Mouse (Mus musculus): ENCODE data around the gene Hs3st5. TPM values are rescaled to one million over a fixed set of nuclear protein-coding genes. Genes with fewer than 3 reads are reported as not detected.

Hs3st5 gene
- polyA plus RNA-seq, 1 experiment from 2014 or later: 0.13 TPM

- WGBS (ENCODE audit: insufficient replicate concordance): 64% methylated on average over 13 of the region's 13 CpGs
- Histone ChIP-seq H3K9me3 (replicated peaks; ENCODE audit: control insufficient read depth, low read length) (no peaks in the 10 kb centered on the region), H3K4me3 (ENCODE audit: low read depth, low read length) (no peak overlapping the region), H3K27me3 (ENCODE audit: control insufficient read depth, insufficient read depth, low read length) (no peaks in the 10 kb centered on the region), H3K4me2 (no peak overlapping the region), H3K27ac (ENCODE audit: low read depth, low read length) (no peak overlapping the region), H3K36me3 (ENCODE audit: control insufficient read depth, insufficient read depth, low read length) (no peaks in the 10 kb centered on the region), H3K9ac (ENCODE audit: low read depth, low read length) (no peak overlapping the region), H3K4me1 (ENCODE audit: control insufficient read depth, insufficient read depth, low read length) (no peaks in the 10 kb centered on the region)
- no peak for ATAC-seq (replicated peaks; ENCODE audit: insufficient number of reproducible peaks, low FRiP score, low TSS enrichment)
Measured at GRCm38 (mm10) chr10:36729361-36730098, 222.9 kb downstream of the Hs3st5 start.

- Histone ChIP-seq H3K9ac (ENCODE audit: low read depth, low read length) (no peak overlapping the region), H3K36me3 (ENCODE audit: control insufficient read depth, insufficient read depth, low read length) (no peaks in the 10 kb centered on the region), H3K4me2 (no peak overlapping the region), H3K27ac (ENCODE audit: low read depth, low read length) (no peak overlapping the region), H3K4me1 (ENCODE audit: control insufficient read depth, insufficient read depth, low read length) (no peaks in the 10 kb centered on the region), H3K4me3 (ENCODE audit: low read depth, low read length) (no peak overlapping the region), H3K9me3 (replicated peaks; ENCODE audit: control insufficient read depth, low read length) (no peaks in the 10 kb centered on the region), H3K27me3 (ENCODE audit: control insufficient read depth, insufficient read depth, low read length) (no peaks in the 10 kb centered on the region)
- no peak for ATAC-seq (replicated peaks; ENCODE audit: insufficient number of reproducible peaks, low FRiP score, low TSS enrichment)
Measured at GRCm38 (mm10) chr10:36739375-36739774, 232.8 kb downstream of the Hs3st5 start.

- Histone ChIP-seq H3K27ac (ENCODE audit: low read depth, low read length) (no peak overlapping the region), H3K4me2 (no peak overlapping the region), H3K9me3 (replicated peaks; ENCODE audit: control insufficient read depth, low read length) (no peaks in the 10 kb centered on the region), H3K36me3 (ENCODE audit: control insufficient read depth, insufficient read depth, low read length) (no peaks in the 10 kb centered on the region), H3K4me1 (ENCODE audit: control insufficient read depth, insufficient read depth, low read length) (no peaks in the 10 kb centered on the region), H3K4me3 (ENCODE audit: low read depth, low read length) (no peak overlapping the region), H3K9ac (ENCODE audit: low read depth, low read length) (no peak overlapping the region), H3K27me3 (ENCODE audit: control insufficient read depth, insufficient read depth, low read length) (no peaks in the 10 kb centered on the region)
- no peak for ATAC-seq (replicated peaks; ENCODE audit: insufficient number of reproducible peaks, low FRiP score, low TSS enrichment)
- 61% methylated on average over 1 of the region's 1 CpGs for WGBS (ENCODE audit: insufficient replicate concordance)
Measured at GRCm38 (mm10) chr10:36750021-36750420, 243.4 kb downstream of the Hs3st5 start.

- Histone ChIP-seq H3K4me1 (ENCODE audit: control insufficient read depth, insufficient read depth, low read length) (no peaks in the 10 kb centered on the region), H3K9ac (ENCODE audit: low read depth, low read length) (no peak overlapping the region), H3K4me2 (no peak overlapping the region), H3K9me3 (replicated peaks; ENCODE audit: control insufficient read depth, low read length) (no peaks in the 10 kb centered on the region), H3K4me3 (ENCODE audit: low read depth, low read length) (no peak overlapping the region), H3K27me3 (ENCODE audit: control insufficient read depth, insufficient read depth, low read length) (no peaks in the 10 kb centered on the region), H3K27ac (ENCODE audit: low read depth, low read length) (no peak overlapping the region), H3K36me3 (ENCODE audit: control insufficient read depth, insufficient read depth, low read length) (no peaks in the 10 kb centered on the region)
- 0 out of 2 replicates have a peak, but pooled peaks have one; percentile 55 for ATAC-seq (replicated peaks; ENCODE audit: insufficient number of reproducible peaks, low FRiP score, low TSS enrichment)
- 37% methylated on average over 1 of the region's 1 CpGs for WGBS (ENCODE audit: insufficient replicate concordance)
Measured at GRCm38 (mm10) chr10:36754471-36754870, 247.9 kb downstream of the Hs3st5 start.

- no peak overlapping the region for H3K4me2 ChIP-seq
- no peaks in the 10 kb centered on the region for H3K36me3 ChIP-seq (ENCODE audit: control insufficient read depth, insufficient read depth, low read length)
- ATAC-seq (replicated peaks; ENCODE audit: insufficient number of reproducible peaks, low FRiP score, low TSS enrichment): no peak
Measured at GRCm38 (mm10) chr10:36773595-36773994, 267.0 kb downstream of the Hs3st5 start.

GRCm38 (mm10) chr10:36774898-36775297 is 268.3 kb downstream of the Hs3st5 start:
- Histone ChIP-seq H3K36me3 (ENCODE audit: control insufficient read depth, insufficient read depth, low read length) (no peaks in the 10 kb centered on the region), H3K27me3 (ENCODE audit: control insufficient read depth, insufficient read depth, low read length) (no peaks in the 10 kb centered on the region), H3K4me3 (ENCODE audit: low read depth, low read length) (no peak overlapping the region), H3K4me2 (no peak overlapping the region), H3K4me1 (ENCODE audit: control insufficient read depth, insufficient read depth, low read length) (no peaks in the 10 kb centered on the region), H3K9ac (ENCODE audit: low read depth, low read length) (no peak overlapping the region), H3K9me3 (replicated peaks; ENCODE audit: control insufficient read depth, low read length) (no peaks in the 10 kb centered on the region), H3K27ac (ENCODE audit: low read depth, low read length) (no peak overlapping the region)
- WGBS (ENCODE audit: insufficient replicate concordance): 68% methylated on average over 6 of the region's 6 CpGs
- ATAC-seq (replicated peaks; ENCODE audit: insufficient number of reproducible peaks, low FRiP score, low TSS enrichment): no peak

More at GRCm38 (mm10) chr10:36773595-36773994, 267.0 kb downstream of the Hs3st5 start:
- no peak overlapping the region for H3K4me3 ChIP-seq (ENCODE audit: low read depth, low read length)
- no peaks in the 10 kb centered on the region for H3K9me3 ChIP-seq (replicated peaks; ENCODE audit: control insufficient read depth, low read length)
- H3K27ac ChIP-seq (ENCODE audit: low read depth, low read length): no peak overlapping the region
- H3K27me3 ChIP-seq (ENCODE audit: control insufficient read depth, insufficient read depth, low read length): no peaks in the 10 kb centered on the region
- no peaks in the 10 kb centered on the region for H3K4me1 ChIP-seq (ENCODE audit: control insufficient read depth, insufficient read depth, low read length)
- no peak overlapping the region for H3K9ac ChIP-seq (ENCODE audit: low read depth, low read length)

GRCm38 (mm10) chr10:36781641-36782040 is 275.0 kb downstream of the Hs3st5 start:
- Histone ChIP-seq H3K36me3 (ENCODE audit: control insufficient read depth, insufficient read depth, low read length) (no peaks in the 10 kb centered on the region), H3K9ac (ENCODE audit: low read depth, low read length) (no peak overlapping the region), H3K4me3 (ENCODE audit: low read depth, low read length) (no peak overlapping the region), H3K4me2 (no peak overlapping the region), H3K27ac (ENCODE audit: low read depth, low read length) (no peak overlapping the region), H3K9me3 (replicated peaks; ENCODE audit: control insufficient read depth, low read length) (no peaks in the 10 kb centered on the region), H3K4me1 (ENCODE audit: control insufficient read depth, insufficient read depth, low read length) (no peaks in the 10 kb centered on the region), H3K27me3 (ENCODE audit: control insufficient read depth, insufficient read depth, low read length) (no peaks in the 10 kb centered on the region)
- WGBS (ENCODE audit: insufficient replicate concordance): 58% methylated on average over 1 of the region's 1 CpGs
- ATAC-seq (replicated peaks; ENCODE audit: insufficient number of reproducible peaks, low FRiP score, low TSS enrichment): no peak

- no peaks in the 10 kb centered on the region for H3K4me1 ChIP-seq (ENCODE audit: control insufficient read depth, insufficient read depth, low read length)
- H3K4me3 ChIP-seq (ENCODE audit: low read depth, low read length): no peak overlapping the region
- no peak overlapping the region for H3K9ac ChIP-seq (ENCODE audit: low read depth, low read length)
- H3K27me3 ChIP-seq (ENCODE audit: control insufficient read depth, insufficient read depth, low read length): no peaks in the 10 kb centered on the region
- ATAC-seq (replicated peaks; ENCODE audit: insufficient number of reproducible peaks, low FRiP score, low TSS enrichment): no peak
- H3K9me3 ChIP-seq (replicated peaks; ENCODE audit: control insufficient read depth, low read length): no peaks in the 10 kb centered on the region
- 81% methylated on average over 7 of the region's 7 CpGs for WGBS (ENCODE audit: insufficient replicate concordance)
- no peaks in the 10 kb centered on the region for H3K36me3 ChIP-seq (ENCODE audit: control insufficient read depth, insufficient read depth, low read length)
- no peak overlapping the region for H3K27ac ChIP-seq (ENCODE audit: low read depth, low read length)
- H3K4me2 ChIP-seq: no peak overlapping the region
Measured at GRCm38 (mm10) chr10:36786970-36787369, 280.4 kb downstream of the Hs3st5 start.

GRCm38 (mm10) chr10:36791771-36792170 is 285.2 kb downstream of the Hs3st5 start:
- no peak overlapping the region for H3K9ac ChIP-seq (ENCODE audit: low read depth, low read length)
- H3K4me2 ChIP-seq: no peak overlapping the region
- no peak for ATAC-seq (replicated peaks; ENCODE audit: insufficient number of reproducible peaks, low FRiP score, low TSS enrichment)
- WGBS (ENCODE audit: insufficient replicate concordance): 35% methylated on average over 2 of the region's 2 CpGs
- H3K36me3 ChIP-seq (ENCODE audit: control insufficient read depth, insufficient read depth, low read length): no peaks in the 10 kb centered on the region
- H3K4me3 ChIP-seq (ENCODE audit: low read depth, low read length): no peak overlapping the region
- no peaks in the 10 kb centered on the region for H3K9me3 ChIP-seq (replicated peaks; ENCODE audit: control insufficient read depth, low read length)
- no peak overlapping the region for H3K27ac ChIP-seq (ENCODE audit: low read depth, low read length)
- H3K4me1 ChIP-seq (ENCODE audit: control insufficient read depth, insufficient read depth, low read length): no peaks in the 10 kb centered on the region
- no peaks in the 10 kb centered on the region for H3K27me3 ChIP-seq (ENCODE audit: control insufficient read depth, insufficient read depth, low read length)

Measured in heart, embryonic 11.5 days (tissue).